Mouse (Mus musculus) spleen, adult 18-20 months (tissue): ENCODE data around the gene Sept9.
A peak's percentile ranks its signal among the peaks of the same experiment; 100 is the strongest.

Source experiments
- DNase-seq, 2 experiments: peaks; one replicate each; pipeline ENCODE4 v3.0.0; 2022; ENCODE audit warnings: mixed read lengths in 2 of 2

Sept9 gene

GRCm38 (mm10) chr11:117224804-117225203 is 25.3 kb downstream of the Sept9 start:
- DNase-seq: no peak

DNA sequence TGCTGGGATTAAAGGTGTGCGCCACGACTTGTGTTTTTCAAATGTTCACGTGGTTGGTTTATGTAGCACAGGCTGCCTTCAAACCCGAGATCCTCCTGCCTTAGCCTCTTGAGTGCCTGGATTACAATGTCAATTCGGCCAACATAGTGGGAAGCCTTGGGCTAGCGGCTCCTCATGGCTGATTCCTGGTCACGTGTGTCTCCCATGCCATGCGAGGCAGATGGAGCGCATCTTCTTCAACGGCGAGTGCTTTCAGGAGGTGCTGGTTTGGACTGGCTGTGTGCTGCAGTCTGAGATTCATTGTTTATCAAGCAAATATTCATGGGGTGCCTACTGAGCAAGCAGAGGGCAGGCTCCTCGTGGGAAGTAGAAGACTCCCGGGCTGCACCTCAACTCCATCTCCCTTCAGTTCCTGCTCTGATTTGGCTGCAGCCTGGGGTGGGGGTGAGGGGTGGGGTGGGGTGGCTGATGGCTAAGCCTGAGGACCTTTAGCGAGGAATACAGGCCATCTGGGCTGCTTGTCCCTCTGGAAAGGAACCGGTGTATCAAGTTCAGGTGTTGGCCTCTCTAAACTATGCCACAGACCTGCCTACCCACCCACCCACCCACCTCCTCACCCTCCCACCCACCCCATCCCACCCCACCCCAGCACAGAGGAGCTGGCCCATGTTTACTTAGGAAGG is 26.2 kb downstream of the Sept9 start:
- DNase-seq: no peak

DNA sequence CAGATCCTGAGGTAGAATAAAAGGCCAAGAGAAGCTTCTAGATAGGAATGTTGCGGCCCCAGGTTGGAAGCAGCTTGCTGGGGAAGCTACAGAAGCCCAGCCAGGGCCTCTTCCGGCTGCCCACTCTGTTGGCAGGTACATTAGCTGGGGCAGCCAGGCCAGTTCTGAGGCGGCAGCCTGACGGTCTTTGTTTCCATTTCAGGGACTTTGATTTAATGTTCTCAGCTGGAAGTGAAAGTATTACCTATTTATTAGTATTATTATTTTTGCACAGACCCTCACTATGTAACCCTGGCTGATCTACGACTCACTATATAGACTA is 26.7 kb downstream of the Sept9 start:
- no peak for DNase-seq

GRCm38 (mm10) chr11:117228139-117228538 is 28.7 kb downstream of the Sept9 start:
- no peak for DNase-seq

GRCm38 (mm10) chr11:117231551-117231950 is 32.1 kb downstream of the Sept9 start:
- DNase-seq: no peak

GRCm38 (mm10) chr11:117232032-117232431 is 32.6 kb downstream of the Sept9 start:
- DNase-seq: peak in 1 of 2 experiments; percentile 11

GRCm38 (mm10) chr11:117232886-117233458 is 33.5 kb downstream of the Sept9 start:
- DNase-seq: no peak

- DNase-seq: no peak
Measured at GRCm38 (mm10) chr11:117233818-117234217, 34.4 kb downstream of the Sept9 start.

- no peak for DNase-seq
Measured at GRCm38 (mm10) chr11:117235086-117235897, 35.8 kb downstream of the Sept9 start.

DNA sequence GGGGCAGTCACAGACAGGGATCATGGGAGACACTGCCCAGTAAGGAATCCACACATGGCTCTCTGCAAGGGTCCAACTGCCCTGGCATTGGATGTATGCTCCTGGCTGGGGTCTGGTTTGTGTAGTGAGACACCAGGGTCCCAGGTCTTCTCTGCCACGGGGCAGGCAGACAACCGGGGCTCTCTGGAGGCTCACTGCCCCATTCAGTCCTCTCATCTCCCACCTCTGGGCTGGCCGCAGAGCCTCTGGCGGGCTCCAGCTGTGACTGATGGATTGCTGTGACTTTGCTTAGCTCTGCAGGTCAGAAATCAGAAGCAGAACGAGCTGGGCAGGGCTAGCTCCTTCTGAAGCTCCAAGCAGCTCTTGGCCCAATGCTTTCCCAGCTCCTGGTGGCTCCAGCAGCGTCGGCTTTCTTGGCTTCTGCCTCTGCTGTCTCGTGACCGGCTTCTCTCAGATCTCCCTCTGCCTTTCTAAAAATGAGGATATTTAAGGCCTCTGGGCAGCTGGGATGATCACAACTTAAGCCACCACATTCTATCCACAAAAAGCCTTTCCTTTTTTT is 36.5 kb downstream of the Sept9 start:
- DNase-seq: no peak

- peak; percentile 76 to 91 for DNase-seq
Measured at GRCm38 (mm10) chr11:117238169-117238568, 38.7 kb downstream of the Sept9 start.

DNA sequence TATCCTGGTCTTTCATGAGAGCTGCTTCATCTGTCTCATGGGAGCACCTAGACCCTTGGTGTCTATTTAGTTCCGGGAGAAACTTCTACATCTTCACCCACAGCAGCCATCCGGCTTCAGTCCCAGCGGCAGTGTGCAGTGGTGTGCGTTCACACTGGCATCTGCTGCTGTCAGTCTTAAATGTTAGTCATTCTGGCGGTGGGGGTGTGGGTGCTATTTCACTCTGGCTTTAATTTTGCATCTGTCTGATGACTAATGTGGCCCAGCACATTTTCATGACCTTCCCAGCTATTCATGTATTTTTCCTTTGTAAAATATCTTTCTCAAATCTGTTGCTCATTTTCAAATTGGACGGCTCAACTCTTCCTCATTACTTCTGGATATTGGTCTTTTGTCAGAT is 40.2 kb downstream of the Sept9 start:
- no peak for DNase-seq

DNA sequence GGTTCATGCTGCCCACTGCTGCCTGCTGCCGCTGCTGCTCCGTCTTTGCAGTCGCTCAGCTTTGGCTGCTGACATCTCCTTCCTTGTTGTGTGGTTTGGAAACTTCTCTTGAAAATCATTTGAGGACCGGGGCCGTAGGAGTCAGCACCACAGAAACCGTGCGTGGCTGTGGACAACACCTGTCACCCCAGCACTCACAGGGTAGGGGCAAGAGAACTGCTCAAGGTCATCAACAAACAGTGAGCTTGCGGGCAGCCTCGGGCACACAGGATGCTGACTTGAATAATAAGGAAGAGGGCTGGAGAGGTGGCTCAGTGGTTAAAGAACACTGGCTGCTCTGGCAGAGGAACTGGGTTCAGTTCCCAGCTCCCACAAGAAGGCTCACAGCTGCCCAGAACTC is 40.9 kb downstream of the Sept9 start:
- DNase-seq: no peak

- no peak for DNase-seq
Measured at GRCm38 (mm10) chr11:117240861-117241738, 41.6 kb downstream of the Sept9 start.

GRCm38 (mm10) chr11:117242339-117243084 is 43.1 kb downstream of the Sept9 start:
- no peak for DNase-seq

DNA sequence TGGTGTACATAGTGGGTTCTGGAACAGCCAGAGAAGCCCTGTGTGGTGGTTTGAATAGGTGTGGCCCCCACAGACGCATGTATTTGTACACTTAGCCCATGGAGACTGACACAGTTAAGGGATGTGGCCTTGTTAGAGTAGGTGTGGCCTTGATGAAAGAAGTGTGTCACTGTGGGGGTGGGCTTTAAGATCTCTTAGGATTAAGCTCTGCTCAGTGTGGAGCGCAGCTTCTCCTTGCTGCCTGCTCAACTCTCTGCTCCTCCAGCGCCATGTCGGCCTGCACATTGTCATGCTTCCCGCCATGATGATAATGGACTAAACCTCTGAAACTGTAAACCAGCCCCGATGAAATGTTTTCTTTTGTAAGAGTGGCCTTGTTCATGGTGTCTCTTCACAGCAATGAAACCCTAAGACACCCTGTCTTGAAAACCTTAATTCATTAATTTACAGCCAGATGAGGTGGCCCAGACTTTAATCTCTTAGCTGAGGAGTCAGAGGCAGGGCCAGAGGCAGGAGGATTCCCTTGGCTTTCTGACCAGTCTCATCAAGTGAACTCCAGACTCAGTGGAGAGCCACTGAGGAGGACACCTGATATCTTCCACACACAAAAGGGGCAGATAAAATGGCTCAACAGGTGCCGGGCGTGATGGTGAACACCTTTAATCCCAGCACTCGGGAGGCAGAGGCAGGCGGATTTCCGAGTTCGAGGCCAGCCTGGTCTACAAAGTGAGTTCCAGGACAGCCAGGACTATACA is 44.3 kb downstream of the Sept9 start:
- no peak for DNase-seq

- DNase-seq: no peak
Measured at GRCm38 (mm10) chr11:117245041-117245725, 45.7 kb downstream of the Sept9 start.

GRCm38 (mm10) chr11:117245846-117246245 is 46.4 kb downstream of the Sept9 start:
- DNase-seq: no peak

GRCm38 (mm10) chr11:117246286-117246685 is 46.8 kb downstream of the Sept9 start:
- DNase-seq: no peak

GRCm38 (mm10) chr11:117246981-117247431 is 47.5 kb downstream of the Sept9 start:
- no peak for DNase-seq
